Mouse (Mus musculus) E14TG2a.4 (cell line): Measurements from ENCODE around the gene Parp8.

ENCODE experiments used
- CTCF ChIP-seq: conservative IDR thresholded peaks from 2 replicates; pipeline ENCODE4 v1.5.1; 2014; ENCODE audit warnings: low read length
- POU5F1 ChIP-seq: IDR thresholded peaks from 2 replicates; pipeline ENCODE4 v1.6.1; 2014; ENCODE audit warnings: low read length, borderline replicate concordance

- TF ChIP-seq CTCF (no peak), POU5F1 (no peak)
Measured at GRCm38 (mm10) chr13:117020631-117021030, 4.7 kb downstream of the Parp8 start.
